Mouse (Mus musculus): Measurements from ENCODE around the gene Scgb1b2.

Scgb1b2 gene

DNA sequence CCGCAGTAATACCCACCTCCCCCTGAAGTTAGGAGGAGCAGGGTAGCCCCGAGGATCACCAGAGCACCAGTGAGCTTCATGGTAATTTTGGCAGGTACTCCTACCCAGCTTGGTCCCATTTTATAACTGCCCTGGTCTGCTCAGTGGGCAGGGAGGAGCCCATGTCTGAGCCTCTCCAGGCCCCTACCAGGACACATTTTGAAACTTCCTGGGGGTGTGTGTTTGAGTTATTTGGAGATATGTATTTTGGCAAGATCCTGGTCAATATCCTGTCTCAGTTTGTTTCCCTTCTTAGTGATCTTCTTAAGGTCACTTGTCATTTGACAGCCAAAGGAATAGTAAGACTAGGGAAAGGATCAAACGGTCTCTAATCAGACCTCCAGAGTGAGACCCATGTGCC, at the start of gene Scgb1b2:
Scgb1b2 (minus strand) TSS at position 101 of the 400 bp plus-strand sequence.
- DNase-seq (ENCODE audit: low read depth): no peak

GRCm38 (mm10) chr7:31290208-31290607, 1.4 kb downstream of the Scgb1b2 start, which contains the start of gene Scgb2b2:
TSS of gene Scgb2b2 (plus strand) at chr7:31290508.
- DNase-seq (ENCODE audit: low read depth): no peak

Measured in fibroblast of lung, adult 2 months (primary cell).